Mouse (Mus musculus): ENCODE measurements at regions not wholly inside any gene's neighbourhood (a gene's known extent, or its start where the extent isn't known, plus 50 kb on each side); places are given as distances from the start of the nearest gene placed in this dataset.

- Histone ChIP-seq H3K9ac (ENCODE audit: low read length) (no peak overlapping the region), H3K27ac (ENCODE audit: low read length) (no peak overlapping the region), H3K9me3 (replicated peaks; ENCODE audit: control insufficient read depth, low read length) (no peaks in the 10 kb centered on the region), H3K36me3 (ENCODE audit: control insufficient read depth, insufficient read depth, low read length) (no peaks in the 10 kb centered on the region), H3K27me3 (ENCODE audit: control insufficient read depth, insufficient read depth, low read length) (no peaks in the 10 kb centered on the region), H3K4me1 (ENCODE audit: control insufficient read depth, insufficient read depth, low read length) (0 out of 2 replicates have a peak, but pooled peaks cover 6% of the 10 kb centered on the region), H3K4me3 (replicated peaks; ENCODE audit: low read length) (no peak overlapping the region), H3K4me2 (ENCODE audit: low read depth, low read length) (no peak overlapping the region)
- 91% methylated on average over 6 of the region's 6 CpGs for WGBS
- no peak for ATAC-seq (ENCODE audit: insufficient read depth, low FRiP score)
These were observed 251.0 kb upstream of the Stt3b start for GRCm38 (mm10) chr9:115561207-115561606.

GRCm38 (mm10) chr9:115562783-115563182 lies 252.6 kb upstream of the Stt3b start:
- H3K4me2 ChIP-seq (ENCODE audit: low read depth, low read length), result no peak overlapping the region
- WGBS, result 38% methylated on average over 4 of the region's 4 CpGs
- no peaks in the 10 kb centered on the region for H3K9me3 ChIP-seq (replicated peaks; ENCODE audit: control insufficient read depth, low read length)
- H3K9ac ChIP-seq (ENCODE audit: low read length), result no peak overlapping the region
- no peak overlapping the region for H3K4me3 ChIP-seq (replicated peaks; ENCODE audit: low read length)
- no peaks in the 10 kb centered on the region for H3K27me3 ChIP-seq (ENCODE audit: control insufficient read depth, insufficient read depth, low read length)
- 0 out of 2 replicates have a peak, but pooled peaks cover 6% of the 10 kb centered on the region for H3K4me1 ChIP-seq (ENCODE audit: control insufficient read depth, insufficient read depth, low read length)
- ATAC-seq (ENCODE audit: insufficient read depth, low FRiP score), result no peak
- H3K27ac ChIP-seq (ENCODE audit: low read length), result no peak overlapping the region
- H3K36me3 ChIP-seq (ENCODE audit: control insufficient read depth, insufficient read depth, low read length), result no peaks in the 10 kb centered on the region

- ATAC-seq (ENCODE audit: insufficient read depth, low FRiP score), result no peak
- H3K4me2 ChIP-seq (ENCODE audit: low read depth, low read length), result no peak overlapping the region
- no peak overlapping the region for H3K4me3 ChIP-seq (replicated peaks; ENCODE audit: low read length)
- H3K27ac ChIP-seq (ENCODE audit: low read length), result no peak overlapping the region
- no peaks in the 10 kb centered on the region for H3K36me3 ChIP-seq (ENCODE audit: control insufficient read depth, insufficient read depth, low read length)
- H3K27me3 ChIP-seq (ENCODE audit: control insufficient read depth, insufficient read depth, low read length), result no peaks in the 10 kb centered on the region
- 88% methylated on average over 1 of the region's 1 CpGs for WGBS
- 0 out of 2 replicates have a peak, but pooled peaks cover 6% of the 10 kb centered on the region for H3K4me1 ChIP-seq (ENCODE audit: control insufficient read depth, insufficient read depth, low read length)
- H3K9me3 ChIP-seq (replicated peaks; ENCODE audit: control insufficient read depth, low read length), result no peaks in the 10 kb centered on the region
- no peak overlapping the region for H3K9ac ChIP-seq (ENCODE audit: low read length)
These were observed 254.1 kb upstream of the Stt3b start for GRCm38 (mm10) chr9:115564366-115564765.

GRCm38 (mm10) chr9:115568693-115569334 lies 258.6 kb upstream of the Stt3b start:
- Histone ChIP-seq H3K4me1 (ENCODE audit: control insufficient read depth, insufficient read depth, low read length) (no peaks in the 10 kb centered on the region), H3K4me2 (ENCODE audit: low read depth, low read length) (no peak overlapping the region), H3K27me3 (ENCODE audit: control insufficient read depth, insufficient read depth, low read length) (no peaks in the 10 kb centered on the region), H3K27ac (ENCODE audit: low read length) (no peak overlapping the region), H3K9me3 (replicated peaks; ENCODE audit: control insufficient read depth, low read length) (no peaks in the 10 kb centered on the region), H3K9ac (ENCODE audit: low read length) (no peak overlapping the region), H3K36me3 (ENCODE audit: control insufficient read depth, insufficient read depth, low read length) (no peaks in the 10 kb centered on the region), H3K4me3 (replicated peaks; ENCODE audit: low read length) (no peak overlapping the region)
- no peak for ATAC-seq (ENCODE audit: insufficient read depth, low FRiP score)
- WGBS, result 45% methylated on average over 7 of the region's 7 CpGs

- no peak for ATAC-seq (ENCODE audit: insufficient read depth, low FRiP score)
- WGBS, result 59% methylated on average over 4 of the region's 4 CpGs
- H3K4me3 ChIP-seq (replicated peaks; ENCODE audit: low read length), result no peak overlapping the region
- H3K9me3 ChIP-seq (replicated peaks; ENCODE audit: control insufficient read depth, low read length), result no peaks in the 10 kb centered on the region
- no peaks in the 10 kb centered on the region for H3K36me3 ChIP-seq (ENCODE audit: control insufficient read depth, insufficient read depth, low read length)
- H3K4me2 ChIP-seq (ENCODE audit: low read depth, low read length), result no peak overlapping the region
- H3K9ac ChIP-seq (ENCODE audit: low read length), result no peak overlapping the region
- no peak overlapping the region for H3K27ac ChIP-seq (ENCODE audit: low read length)
- H3K27me3 ChIP-seq (ENCODE audit: control insufficient read depth, insufficient read depth, low read length), result no peaks in the 10 kb centered on the region
- H3K4me1 ChIP-seq (ENCODE audit: control insufficient read depth, insufficient read depth, low read length), result no peaks in the 10 kb centered on the region
These were observed 260.8 kb upstream of the Stt3b start for GRCm38 (mm10) chr9:115570998-115571397.

GRCm38 (mm10) chr9:115581116-115581515 lies 270.9 kb upstream of the Stt3b start:
- Histone ChIP-seq H3K36me3 (ENCODE audit: control insufficient read depth, insufficient read depth, low read length) (no peaks in the 10 kb centered on the region), H3K9ac (ENCODE audit: low read length) (no peak overlapping the region), H3K4me1 (ENCODE audit: control insufficient read depth, insufficient read depth, low read length) (no peaks in the 10 kb centered on the region), H3K9me3 (replicated peaks; ENCODE audit: control insufficient read depth, low read length) (no peaks in the 10 kb centered on the region), H3K4me3 (replicated peaks; ENCODE audit: low read length) (no peak overlapping the region), H3K27me3 (ENCODE audit: control insufficient read depth, insufficient read depth, low read length) (no peaks in the 10 kb centered on the region), H3K27ac (ENCODE audit: low read length) (no peak overlapping the region), H3K4me2 (ENCODE audit: low read depth, low read length) (no peak overlapping the region)
- WGBS, result 77% methylated on average over 3 of the region's 3 CpGs
- no peak for ATAC-seq (ENCODE audit: insufficient read depth, low FRiP score)

GRCm38 (mm10) chr9:115583548-115583947 lies 273.3 kb upstream of the Stt3b start:
- H3K27ac ChIP-seq (ENCODE audit: low read length), result no peak overlapping the region
- H3K9ac ChIP-seq (ENCODE audit: low read length), result no peak overlapping the region
- no peak; the same call in 1 of the 2 replicates for ATAC-seq (ENCODE audit: insufficient read depth, low FRiP score)
- 86% methylated on average over 11 of the region's 11 CpGs for WGBS
- no peak overlapping the region for H3K4me3 ChIP-seq (replicated peaks; ENCODE audit: low read length)
- H3K9me3 ChIP-seq (replicated peaks; ENCODE audit: control insufficient read depth, low read length), result no peaks in the 10 kb centered on the region
- H3K4me1 ChIP-seq (ENCODE audit: control insufficient read depth, insufficient read depth, low read length), result no peaks in the 10 kb centered on the region
- no peaks in the 10 kb centered on the region for H3K27me3 ChIP-seq (ENCODE audit: control insufficient read depth, insufficient read depth, low read length)
- no peak overlapping the region for H3K4me2 ChIP-seq (ENCODE audit: low read depth, low read length)
- H3K36me3 ChIP-seq (ENCODE audit: control insufficient read depth, insufficient read depth, low read length), result no peaks in the 10 kb centered on the region

GRCm38 (mm10) chr9:115584874-115585273 lies 274.7 kb upstream of the Stt3b start:
- Histone ChIP-seq H3K9me3 (replicated peaks; ENCODE audit: control insufficient read depth, low read length) (no peaks in the 10 kb centered on the region), H3K4me1 (ENCODE audit: control insufficient read depth, insufficient read depth, low read length) (no peaks in the 10 kb centered on the region), H3K27me3 (ENCODE audit: control insufficient read depth, insufficient read depth, low read length) (no peaks in the 10 kb centered on the region), H3K9ac (ENCODE audit: low read length) (no peak overlapping the region), H3K36me3 (ENCODE audit: control insufficient read depth, insufficient read depth, low read length) (no peaks in the 10 kb centered on the region), H3K27ac (ENCODE audit: low read length) (no peak overlapping the region), H3K4me3 (replicated peaks; ENCODE audit: low read length) (no peak overlapping the region), H3K4me2 (ENCODE audit: low read depth, low read length) (no peak overlapping the region)
- no peak for ATAC-seq (ENCODE audit: insufficient read depth, low FRiP score)
- whole genome bisulfite sequencing, result 61% methylated on average over 7 of the region's 7 CpGs

GRCm38 (mm10) chr9:115592466-115592865 lies 282.2 kb upstream of the Stt3b start:
- WGBS, result 71% methylated on average over 5 of the region's 5 CpGs
- no peak for ATAC-seq (ENCODE audit: insufficient read depth, low FRiP score)
- H3K9ac ChIP-seq (ENCODE audit: low read length), result no peak overlapping the region
- no peaks in the 10 kb centered on the region for H3K9me3 ChIP-seq (replicated peaks; ENCODE audit: control insufficient read depth, low read length)
- H3K4me2 ChIP-seq (ENCODE audit: low read depth, low read length), result no peak overlapping the region
- H3K27me3 ChIP-seq (ENCODE audit: control insufficient read depth, insufficient read depth, low read length), result no peaks in the 10 kb centered on the region
- no peak overlapping the region for H3K4me3 ChIP-seq (replicated peaks; ENCODE audit: low read length)
- no peak overlapping the region for H3K27ac ChIP-seq (ENCODE audit: low read length)
- H3K36me3 ChIP-seq (ENCODE audit: control insufficient read depth, insufficient read depth, low read length), result no peaks in the 10 kb centered on the region
- H3K4me1 ChIP-seq (ENCODE audit: control insufficient read depth, insufficient read depth, low read length), result no peaks in the 10 kb centered on the region
